Mouse (Mus musculus) neural tube, embryonic 15.5 days (tissue): Measurements from ENCODE around the gene Ccr4. TPM values are rescaled to one million over a fixed set of nuclear protein-coding genes. Genes with fewer than 3 reads are reported as not detected.

Experiments
- ATAC-seq: fragments of 200-750 bp; cut with Nextera tagmentation; 2 replicates; pipeline ENCODE4 v1.8.0; 2017; ENCODE audit warnings: mild to moderate bottlenecking, moderate TSS enrichment, moderate library complexity; ENCODE audit not compliant: low FRiP score
- H3K27ac ChIP-seq: fragments of 300-500 bp; sonication (generic); replicated peaks from 2 replicates; pipeline ENCODE4 v1.5.1; 2015; ENCODE audit warnings: mild to moderate bottlenecking, inconsistent platforms
- H3K27me3 ChIP-seq: fragments of 300-500 bp; sonication (generic); replicated peaks from 2 replicates; pipeline ENCODE4 v1.6.1; 2015; ENCODE audit warnings: inconsistent platforms
- H3K36me3 ChIP-seq: fragments of 300-500 bp; sonication (generic); 2 replicates; pipeline ENCODE4 v1.6.1; 2015; ENCODE audit warnings: inconsistent platforms
- H3K4me1 ChIP-seq: fragments of 300-500 bp; sonication (generic); 2 replicates; pipeline ENCODE4 v1.6.1; 2015; ENCODE audit warnings: inconsistent platforms
- H3K4me2 ChIP-seq: fragments of 300-500 bp; sonication (generic); 2 replicates; pipeline ENCODE4 v1.6.1; 2015; ENCODE audit warnings: inconsistent platforms, mild to moderate bottlenecking, moderate library complexity
- H3K4me3 ChIP-seq: fragments of 300-500 bp; sonication (generic); replicated peaks from 2 replicates; pipeline ENCODE4 v1.5.1; 2015; ENCODE audit warnings: mild to moderate bottlenecking, inconsistent platforms
- H3K9ac ChIP-seq: fragments of 300-500 bp; sonication (generic); replicated peaks from 2 replicates; pipeline ENCODE4 v1.6.1; 2015; ENCODE audit warnings: mild to moderate bottlenecking, inconsistent platforms
- H3K9me3 ChIP-seq: fragments of 300-500 bp; sonication (generic); replicated peaks from 2 replicates; pipeline ENCODE4 v1.6.1; 2016; ENCODE audit warnings: inconsistent platforms
- WGBS: fragments of 180-500 bp; shearing (Covaris S2); methylation state at CpG from one replicate; pipeline ENCODE4 v1.1.7; 2015; ENCODE audit warnings: mixed read lengths; 5-methylcytosine and 5-hydroxymethylcytosine counted together
- polyA plus RNA-seq: library from polyadenylated mRNA; unstranded; fragments of >200 nt; fragmentation: Nextera tagmentation; extraction: Ambion mirVana; gene quantifications from 2 replicates; pipeline ENCODE4 v1.2.1, GENCODE M21; 2015

Gene Ccr4
- polyA plus RNA-seq, 1 experiment from 2014 or later = not detected

DNA sequence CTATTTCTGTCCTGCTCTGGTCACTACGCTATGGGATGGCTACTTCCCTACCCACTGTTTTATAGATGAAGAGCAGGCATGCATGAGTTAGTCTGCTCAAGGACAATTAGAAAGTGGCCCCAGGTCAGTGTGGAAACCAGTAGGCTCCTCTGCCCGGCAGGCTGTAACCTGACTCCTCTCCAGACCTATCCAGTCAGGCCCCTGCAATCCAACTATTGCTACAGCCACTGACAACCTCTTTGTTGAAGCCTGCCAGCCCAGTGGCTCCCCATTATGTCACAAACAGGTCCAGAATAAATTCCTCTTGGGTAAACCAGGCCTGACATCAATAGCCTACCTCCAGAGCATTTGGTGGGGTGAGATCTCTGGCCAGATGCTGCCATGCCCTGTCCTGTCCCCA, 31.9 kb upstream of the Ccr4 start:
- 29% methylated on average over 2 of the region's 2 CpGs for WGBS
- no peak overlapping the region for H3K27ac ChIP-seq

GRCm38 (mm10) chr9:114534747-114535517, 30.2 kb upstream of the Ccr4 start:
- H3K9me3 ChIP-seq = no peaks in the 10 kb centered on the region
- no peak overlapping the region for H3K4me3 ChIP-seq
- WGBS = 85% methylated on average over 9 of the region's 9 CpGs
- no peak overlapping the region for H3K27ac ChIP-seq
- no peak for ATAC-seq
- no peak overlapping the region for H3K9ac ChIP-seq
- no peaks in the 10 kb centered on the region for H3K27me3 ChIP-seq
- no peaks in the 10 kb centered on the region for H3K36me3 ChIP-seq
- no peak overlapping the region for H3K4me2 ChIP-seq
- peaks cover 6% of the 10 kb centered on the region; the same call in 1 of the 2 replicates for H3K4me1 ChIP-seq

More for the DNA sequence above, 31.9 kb upstream of the Ccr4 start:
- Histone ChIP-seq H3K4me3 (no peak overlapping the region), H3K9ac (no peak overlapping the region), H3K9me3 (no peaks in the 10 kb centered on the region), H3K4me1 (peaks cover under 1% of the 10 kb centered on the region; the same call in 1 of the 2 replicates), H3K4me2 (no peak overlapping the region), H3K27me3 (no peaks in the 10 kb centered on the region), H3K36me3 (no peaks in the 10 kb centered on the region)
- ATAC-seq = no peak

DNA sequence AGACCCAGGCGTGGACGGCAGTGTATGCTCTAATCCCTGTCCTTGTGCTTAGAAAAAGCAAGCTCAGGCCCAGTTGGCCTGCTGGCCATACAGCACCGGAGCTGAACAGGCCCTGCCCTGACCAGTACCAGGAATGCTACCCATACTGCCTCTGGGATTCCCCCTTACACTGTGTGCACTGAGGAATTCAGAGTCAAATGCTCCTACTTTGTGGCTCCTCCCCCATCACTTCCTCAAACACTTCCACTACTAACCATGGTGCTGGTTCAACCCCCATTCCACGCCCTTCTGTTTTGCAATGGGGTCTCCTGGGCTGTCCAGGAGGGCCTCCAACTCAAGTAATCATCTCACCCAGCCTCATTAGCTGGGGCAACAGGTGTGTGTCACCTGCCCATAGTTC, 29.1 kb upstream of the Ccr4 start:
- no peak overlapping the region for H3K4me3 ChIP-seq

DNA sequence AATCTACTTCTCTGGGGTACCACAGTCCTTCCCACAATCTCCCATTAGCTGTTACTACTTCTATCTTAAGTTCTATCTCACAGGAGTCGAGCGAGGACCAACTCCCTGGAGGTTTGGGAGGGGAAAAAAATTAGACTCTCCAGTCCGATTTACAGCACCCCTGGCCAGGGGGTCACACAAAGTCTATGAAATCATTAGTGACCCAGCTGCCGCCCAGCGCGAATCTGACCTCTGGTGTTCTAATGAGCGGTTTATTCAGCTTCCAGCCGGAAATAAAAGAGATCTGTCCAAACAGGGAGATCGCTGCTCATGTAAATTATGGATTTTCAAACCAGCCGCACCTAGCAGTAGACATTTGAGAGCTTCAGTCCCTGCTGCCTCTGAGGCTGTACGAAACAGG, 26.6 kb upstream of the Ccr4 start:
- H3K36me3 ChIP-seq = no peaks in the 10 kb centered on the region
- H3K9me3 ChIP-seq = no peaks in the 10 kb centered on the region
- no peak overlapping the region for H3K9ac ChIP-seq
- no peak for ATAC-seq
- 25% methylated on average over 11 of the region's 11 CpGs for WGBS
- peaks cover 20% of the 10 kb centered on the region for H3K4me1 ChIP-seq
- no peak overlapping the region for H3K4me2 ChIP-seq
- H3K27ac ChIP-seq = no peak overlapping the region
- H3K4me3 ChIP-seq = no peak overlapping the region
- H3K27me3 ChIP-seq = 0 out of 2 replicates have a peak, but pooled peaks cover 3% of the 10 kb centered on the region

More for the DNA sequence above, 29.1 kb upstream of the Ccr4 start:
- no peak overlapping the region for H3K9ac ChIP-seq
- ATAC-seq = no peak
- peaks cover 6% of the 10 kb centered on the region; the same call in 1 of the 2 replicates for H3K4me1 ChIP-seq
- no peaks in the 10 kb centered on the region for H3K27me3 ChIP-seq
- 81% methylated on average over 4 of the region's 4 CpGs for WGBS
- no peak overlapping the region for H3K4me2 ChIP-seq
- no peaks in the 10 kb centered on the region for H3K36me3 ChIP-seq
- H3K27ac ChIP-seq = no peak overlapping the region
- H3K9me3 ChIP-seq = no peaks in the 10 kb centered on the region

GRCm38 (mm10) chr9:114528680-114529048, 23.9 kb upstream of the Ccr4 start:
- H3K27me3 ChIP-seq = 0 out of 2 replicates have a peak, but pooled peaks cover 3% of the 10 kb centered on the region

DNA sequence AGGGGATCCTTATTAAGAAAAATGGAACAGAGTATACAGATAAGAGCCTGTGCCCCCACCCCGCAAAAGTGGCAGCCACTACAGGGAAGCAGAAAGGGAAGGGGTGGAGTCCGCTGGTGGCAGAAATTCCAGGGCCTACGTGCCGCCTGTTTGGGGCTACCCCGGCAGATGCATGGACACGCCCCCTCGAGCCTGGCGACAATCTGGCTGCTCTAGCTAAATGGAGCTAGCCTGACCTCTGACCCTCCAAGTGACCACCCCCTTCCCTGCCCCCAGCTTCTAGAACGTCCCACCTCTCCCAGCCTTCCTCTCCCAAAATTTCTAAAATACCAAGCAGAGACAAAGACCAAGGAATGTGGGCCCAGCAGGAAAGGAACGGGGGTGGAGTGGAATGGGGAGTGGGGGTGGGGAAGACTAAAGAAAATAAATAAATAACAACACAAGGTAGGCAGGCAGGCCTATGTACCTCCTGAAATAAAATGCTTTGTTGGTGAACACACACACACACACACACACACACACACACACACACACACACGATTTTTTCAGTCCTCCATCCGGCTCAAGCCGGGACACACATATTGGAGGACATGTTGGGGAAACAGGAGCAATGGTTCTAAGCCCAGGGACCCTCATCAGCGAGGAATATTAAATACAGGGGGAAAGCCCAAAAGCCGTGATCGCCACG, 23.4 kb upstream of the Ccr4 start:
- Histone ChIP-seq H3K9me3 (no peaks in the 10 kb centered on the region), H3K4me2 (peak overlapping the region; percentile 19; the same call in 1 of the 2 replicates), H3K27ac (no peak overlapping the region), H3K36me3 (no peaks in the 10 kb centered on the region), H3K9ac (no peak overlapping the region), H3K4me1 (peaks cover 29% of the 10 kb centered on the region), H3K4me3 (no peak overlapping the region), H3K27me3 (0 out of 2 replicates have a peak, but pooled peaks cover 3% of the 10 kb centered on the region)
- WGBS = 19% methylated on average over 17 of the region's 17 CpGs
- no peak for ATAC-seq

More at GRCm38 (mm10) chr9:114528680-114529048, 23.9 kb upstream of the Ccr4 start:
- no peak overlapping the region for H3K9ac ChIP-seq
- H3K9me3 ChIP-seq = no peaks in the 10 kb centered on the region
- 43% methylated on average over 9 of the region's 9 CpGs for WGBS
- no peak overlapping the region for H3K4me2 ChIP-seq
- no peaks in the 10 kb centered on the region for H3K36me3 ChIP-seq
- ATAC-seq = no peak
- peaks cover 29% of the 10 kb centered on the region for H3K4me1 ChIP-seq
- no peak overlapping the region for H3K4me3 ChIP-seq
- H3K27ac ChIP-seq = no peak overlapping the region

DNA sequence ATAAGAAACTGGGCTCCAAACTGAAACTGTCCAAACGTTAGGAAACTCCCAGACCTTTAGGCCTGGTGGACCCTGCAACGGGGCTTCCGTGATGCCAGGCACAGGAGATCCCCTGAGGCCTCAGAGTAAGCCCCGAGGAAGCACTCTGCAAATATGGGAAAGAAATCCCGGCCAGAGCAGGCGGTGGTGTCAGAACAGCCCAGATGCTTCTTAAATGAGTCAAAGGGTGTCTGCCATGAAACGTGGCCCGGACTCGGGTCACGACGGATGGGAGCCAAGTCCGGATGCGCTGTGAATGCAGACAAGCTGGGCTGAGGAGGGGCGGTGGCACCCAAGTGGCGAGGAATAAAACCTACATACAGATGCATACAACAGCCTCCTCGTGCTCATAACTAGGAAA, 22.4 kb upstream of the Ccr4 start:
- peaks cover 29% of the 10 kb centered on the region for H3K4me1 ChIP-seq
- no peak overlapping the region for H3K4me3 ChIP-seq
- 0 out of 2 replicates have a peak, but pooled peaks cover 3% of the 10 kb centered on the region for H3K27me3 ChIP-seq
- H3K36me3 ChIP-seq = no peaks in the 10 kb centered on the region
- H3K27ac ChIP-seq = no peak overlapping the region
- WGBS = 3% methylated on average over 16 of the region's 16 CpGs
- H3K4me2 ChIP-seq = peak overlapping the region; percentile 39
- no peak for ATAC-seq
- H3K9me3 ChIP-seq = no peaks in the 10 kb centered on the region
- no peak overlapping the region for H3K9ac ChIP-seq

- no peak overlapping the region for H3K9ac ChIP-seq
- ATAC-seq = no peak
- peak overlapping the region; percentile 39 for H3K4me2 ChIP-seq
- H3K27me3 ChIP-seq = 0 out of 2 replicates have a peak, but pooled peaks cover 3% of the 10 kb centered on the region
- no peak overlapping the region for H3K4me3 ChIP-seq
- no peaks in the 10 kb centered on the region for H3K36me3 ChIP-seq
- H3K27ac ChIP-seq = no peak overlapping the region
- no peaks in the 10 kb centered on the region for H3K9me3 ChIP-seq
- 11% methylated on average over 8 of the region's 8 CpGs for WGBS
- H3K4me1 ChIP-seq = peaks cover 28% of the 10 kb centered on the region
Observed at GRCm38 (mm10) chr9:114526581-114526980, 21.9 kb upstream of the Ccr4 start.

DNA sequence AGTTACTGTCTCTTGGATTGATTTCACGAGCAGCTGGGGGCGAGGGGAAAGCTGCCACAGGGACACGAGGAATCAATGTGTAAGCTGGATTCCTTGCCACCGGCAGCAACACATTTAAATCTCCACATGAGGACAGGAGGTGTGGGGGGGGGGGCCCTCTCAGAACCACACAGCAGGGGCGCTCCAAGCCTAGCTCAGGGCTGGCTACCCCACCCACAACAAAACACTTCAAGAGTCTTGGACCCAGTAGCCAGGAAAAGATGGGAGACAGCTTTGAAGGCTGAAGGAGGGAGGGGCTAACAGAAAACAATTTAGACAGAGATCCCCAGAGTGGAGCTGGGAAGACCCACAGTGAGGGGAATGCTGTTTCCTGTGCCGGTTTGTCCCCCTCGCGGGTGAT, 21.2 kb upstream of the Ccr4 start:
- Histone ChIP-seq H3K36me3 (no peaks in the 10 kb centered on the region), H3K9ac (0 out of 2 replicates have a peak overlapping the region, but pooled peaks have one; percentile 7), H3K27me3 (0 out of 2 replicates have a peak, but pooled peaks cover 3% of the 10 kb centered on the region), H3K4me3 (no peak overlapping the region), H3K4me2 (peak overlapping the region; percentile 13; the same call in 1 of the 2 replicates), H3K27ac (no peak overlapping the region), H3K4me1 (peaks cover 22% of the 10 kb centered on the region), H3K9me3 (no peaks in the 10 kb centered on the region)
- WGBS = 3% methylated on average over 8 of the region's 8 CpGs
- ATAC-seq = peak; percentile 50; the same call in 1 of the 2 replicates

DNA sequence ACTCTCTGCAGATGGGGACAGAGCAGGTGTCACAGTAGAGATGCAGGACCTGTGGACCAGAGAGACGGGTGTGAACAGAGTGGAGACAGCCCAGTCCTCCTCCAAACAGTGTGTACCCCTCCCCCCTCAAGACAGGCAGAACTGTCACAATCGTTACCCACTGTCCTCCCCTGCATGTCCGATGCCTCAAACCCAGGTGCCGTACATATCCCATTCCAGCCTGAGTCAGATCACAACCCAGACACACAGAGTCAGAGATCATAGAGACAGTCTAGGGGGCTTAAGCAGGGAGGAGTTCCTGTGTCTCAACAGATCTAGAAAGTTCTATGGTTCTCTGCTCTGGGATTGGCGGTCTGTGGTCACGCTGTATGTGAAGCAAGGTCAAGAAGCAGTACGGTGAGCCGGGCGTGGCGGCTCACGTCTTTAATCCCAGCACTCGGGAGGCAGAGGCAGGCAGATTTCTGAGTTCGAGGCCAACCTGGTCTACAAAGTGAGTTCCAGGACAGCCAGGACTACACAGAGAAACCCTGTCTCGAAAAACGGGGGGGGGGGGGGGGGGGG, 20.4 kb upstream of the Ccr4 start:
- ATAC-seq = no peak
- peaks cover 22% of the 10 kb centered on the region for H3K4me1 ChIP-seq
- no peak overlapping the region for H3K4me3 ChIP-seq
- WGBS = 88% methylated on average over 15 of the region's 15 CpGs
- no peak overlapping the region for H3K9ac ChIP-seq
- H3K27ac ChIP-seq = no peak overlapping the region
- H3K27me3 ChIP-seq = 0 out of 2 replicates have a peak, but pooled peaks cover 3% of the 10 kb centered on the region
- H3K9me3 ChIP-seq = no peaks in the 10 kb centered on the region
- H3K36me3 ChIP-seq = no peaks in the 10 kb centered on the region
- no peak overlapping the region for H3K4me2 ChIP-seq

GRCm38 (mm10) chr9:114522501-114522900, 17.8 kb upstream of the Ccr4 start:
- Histone ChIP-seq H3K4me1 (peaks cover 18% of the 10 kb centered on the region), H3K9me3 (no peaks in the 10 kb centered on the region), H3K9ac (no peak overlapping the region), H3K4me2 (no peak overlapping the region), H3K36me3 (no peaks in the 10 kb centered on the region), H3K27ac (no peak overlapping the region), H3K4me3 (no peak overlapping the region), H3K27me3 (0 out of 2 replicates have a peak, but pooled peaks cover 3% of the 10 kb centered on the region)
- no peak for ATAC-seq
- 95% methylated on average over 9 of the region's 9 CpGs for WGBS
